Mouse (Mus musculus): Measurements from ENCODE around the gene Smyd4. TPM values are rescaled to one million over a fixed set of nuclear protein-coding genes. Genes with fewer than 3 reads are reported as not detected.

The Smyd4 gene
- polyA plus RNA-seq (2014; fragmentation: Illumina TruSeq; extraction: RNeasy Lipid Tissue Mini Kit (QIAGEN cat#74804); ENCODE audit: low replicate concordance), result 1.6 TPM

GRCm38 (mm10) chr11:75348199-75348889 is at the start of gene Smyd4, which contains the start of gene Rpa1:
Smyd4 (plus strand) TSS chr11:75348433.
Rpa1 (minus strand) TSS chr11:75348324.

GRCm38 (mm10) chr11:75422013-75422792 is 74.0 kb downstream of the Smyd4 start, which contains the start of gene Serpinf1:
Serpinf1 (minus strand) TSS chr11:75422701.

GRCm38 (mm10) chr11:75439363-75439762 is 91.1 kb downstream of the Smyd4 start, which contains the start of gene Serpinf2:
Serpinf2 (minus strand) TSS chr11:75439591.

DNA sequence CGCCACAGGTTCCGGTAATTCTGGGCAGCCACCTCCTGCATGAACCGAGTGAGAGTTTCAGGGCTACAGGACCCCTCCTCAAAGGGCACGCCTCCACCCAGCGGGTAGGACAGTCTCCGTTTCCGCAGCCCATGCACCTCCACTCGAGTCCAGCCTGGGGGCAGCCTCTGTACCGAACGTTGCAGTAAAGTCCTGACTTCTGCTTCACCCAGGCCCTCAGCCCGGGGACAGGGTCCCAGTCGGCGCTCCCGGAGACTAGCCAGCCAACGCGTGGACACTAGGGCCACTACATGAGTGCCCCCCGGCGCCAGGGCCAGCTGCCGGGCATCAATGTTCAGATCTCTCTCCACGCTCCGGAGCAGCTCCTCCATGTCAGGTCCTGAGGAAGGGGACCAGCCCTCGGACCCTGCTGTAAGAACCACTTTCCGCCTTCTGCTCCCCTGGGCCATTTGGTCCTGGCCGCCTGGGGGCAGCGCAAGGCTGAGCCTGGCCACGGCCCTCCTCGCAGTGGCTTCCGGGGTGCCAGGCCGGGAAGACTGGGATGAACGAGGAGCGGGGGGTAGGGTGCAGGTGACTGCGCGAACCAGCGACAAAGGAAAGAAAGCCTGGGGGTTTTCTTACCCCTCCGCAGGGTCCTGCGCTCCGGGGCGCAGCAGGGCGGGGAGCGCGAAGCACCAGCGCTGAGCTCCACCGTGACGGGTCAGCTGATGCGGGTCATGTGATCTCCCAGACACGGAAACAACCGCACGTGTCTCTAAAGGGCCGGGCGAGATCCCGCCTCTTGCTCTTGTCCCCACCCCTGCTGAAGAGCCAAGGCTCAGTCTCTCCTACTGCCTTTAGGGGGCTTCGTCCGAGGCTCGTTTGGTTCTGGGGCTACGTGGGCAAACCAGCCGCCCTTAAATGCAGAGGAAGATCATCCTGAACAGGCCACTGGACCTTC is 106.0 kb downstream of the Smyd4 start, which contains the start of gene Wdr81:
Gene Wdr81, minus strand, starts transcription at position 727 of the 940 bp plus-strand sequence.

Other genes starting within 250 kb of the Smyd4 start
- gene Hic1, start 178.9 kb upstream of the Smyd4 start, polyA plus RNA-seq (2014; fragmentation: Illumina TruSeq; extraction: RNeasy Lipid Tissue Mini Kit (QIAGEN cat#74804); ENCODE audit: low replicate concordance), result 0.15 TPM
- 9.1 TPM for gene Ovca2, start 169.6 kb upstream of the Smyd4 start, polyA plus RNA-seq (2014; fragmentation: Illumina TruSeq; extraction: RNeasy Lipid Tissue Mini Kit (QIAGEN cat#74804); ENCODE audit: low replicate concordance)
- 0.89 TPM for gene Dph1, start 157.2 kb upstream of the Smyd4 start, polyA plus RNA-seq (2014; fragmentation: Illumina TruSeq; extraction: RNeasy Lipid Tissue Mini Kit (QIAGEN cat#74804); ENCODE audit: low replicate concordance)
- gene Rtn4rl1, start 154.7 kb upstream of the Smyd4 start, polyA plus RNA-seq (2014; fragmentation: Illumina TruSeq; extraction: RNeasy Lipid Tissue Mini Kit (QIAGEN cat#74804); ENCODE audit: low replicate concordance), result 3.9 TPM
- 20.9 TPM for gene Rpa1, start 109 bp upstream of the Smyd4 start, polyA plus RNA-seq (2014; fragmentation: Illumina TruSeq; extraction: RNeasy Lipid Tissue Mini Kit (QIAGEN cat#74804); ENCODE audit: low replicate concordance)
- not detected for gene Serpinf1, start 74.3 kb downstream of the Smyd4 start, polyA plus RNA-seq (2014; fragmentation: Illumina TruSeq; extraction: RNeasy Lipid Tissue Mini Kit (QIAGEN cat#74804); ENCODE audit: low replicate concordance)
- gene Serpinf2, start 91.2 kb downstream of the Smyd4 start, polyA plus RNA-seq (2014; fragmentation: Illumina TruSeq; extraction: RNeasy Lipid Tissue Mini Kit (QIAGEN cat#74804); ENCODE audit: low replicate concordance), result 0.19 TPM
- gene Wdr81, start 106.3 kb downstream of the Smyd4 start, polyA plus RNA-seq (2014; fragmentation: Illumina TruSeq; extraction: RNeasy Lipid Tissue Mini Kit (QIAGEN cat#74804); ENCODE audit: low replicate concordance), result not detected
- gene Tlcd2, start 113.3 kb downstream of the Smyd4 start, polyA plus RNA-seq (2014; fragmentation: Illumina TruSeq; extraction: RNeasy Lipid Tissue Mini Kit (QIAGEN cat#74804); ENCODE audit: low replicate concordance), result 59.0 TPM
- 15.9 TPM for gene Prpf8, start 138.4 kb downstream of the Smyd4 start, polyA plus RNA-seq (2014; fragmentation: Illumina TruSeq; extraction: RNeasy Lipid Tissue Mini Kit (QIAGEN cat#74804); ENCODE audit: low replicate concordance)
- 0.45 TPM for gene Rilp, start 161.7 kb downstream of the Smyd4 start, polyA plus RNA-seq (2014; fragmentation: Illumina TruSeq; extraction: RNeasy Lipid Tissue Mini Kit (QIAGEN cat#74804); ENCODE audit: low replicate concordance)
- 0.19 TPM for gene Scarf1, start 165.1 kb downstream of the Smyd4 start, polyA plus RNA-seq (2014; fragmentation: Illumina TruSeq; extraction: RNeasy Lipid Tissue Mini Kit (QIAGEN cat#74804); ENCODE audit: low replicate concordance)
- gene Slc43a2, start 183.3 kb downstream of the Smyd4 start, polyA plus RNA-seq (2014; fragmentation: Illumina TruSeq; extraction: RNeasy Lipid Tissue Mini Kit (QIAGEN cat#74804); ENCODE audit: low replicate concordance), result 29.8 TPM
- gene Pitpna, start 239.7 kb downstream of the Smyd4 start, polyA plus RNA-seq (2014; fragmentation: Illumina TruSeq; extraction: RNeasy Lipid Tissue Mini Kit (QIAGEN cat#74804); ENCODE audit: low replicate concordance), result 478 TPM